Mouse (Mus musculus) kidney, embryonic 16.5 days (tissue): ENCODE results near the gene AI481877. TPM values are rescaled to one million over a fixed set of nuclear protein-coding genes. Genes with fewer than 3 reads are reported as not detected.

Source experiments
- ATAC-seq: fragments of 200-750 bp; cut with Nextera tagmentation; 2 replicates; pipeline ENCODE4 v1.8.0; 2017; ENCODE audit warnings: moderate TSS enrichment; ENCODE audit not compliant: low FRiP score, low TSS enrichment
- H3K27ac ChIP-seq: fragments of 300-500 bp; sonication (generic); 2 replicates; pipeline ENCODE4 v1.5.1; 2014; ENCODE audit warnings: low read length
- H3K27me3 ChIP-seq: fragments of 300-500 bp; sonication (generic); 2 replicates; pipeline ENCODE4 v1.6.1; 2014; ENCODE audit warnings: low read length, control low read depth, mixed read lengths; ENCODE audit not compliant: insufficient read depth
- H3K36me3 ChIP-seq: fragments of 300-500 bp; sonication (generic); 2 replicates; pipeline ENCODE4 v1.6.1; 2014; ENCODE audit warnings: low read length, control low read depth, mixed read lengths; ENCODE audit not compliant: insufficient read depth
- H3K4me1 ChIP-seq: fragments of 300-500 bp; sonication (generic); 2 replicates; pipeline ENCODE4 v1.6.1; 2014; ENCODE audit warnings: low read length, control low read depth, mixed read lengths; ENCODE audit not compliant: insufficient read depth
- H3K4me2 ChIP-seq: fragments of 300-500 bp; sonication (generic); replicated peaks from 2 replicates; pipeline ENCODE4 v1.6.1; 2014; ENCODE audit warnings: low read depth, low read length
- H3K4me3 ChIP-seq: fragments of 300-500 bp; sonication (generic); 2 replicates; pipeline ENCODE4 v1.5.1; 2014; ENCODE audit warnings: mild to moderate bottlenecking, low read length
- H3K9ac ChIP-seq: fragments of 300-500 bp; sonication (generic); replicated peaks from 2 replicates; pipeline ENCODE4 v1.6.1; 2014; ENCODE audit warnings: low read length
- H3K9me3 ChIP-seq: fragments of 300-500 bp; sonication (generic); 2 replicates; pipeline ENCODE4 v1.6.1; 2016; ENCODE audit warnings: low read length, control low read depth
- WGBS: fragments of 180-500 bp; shearing (Covaris S2); extraction: QIAGEN DNeasy Blood & Tissue Kit; methylation state at CpG from one replicate; pipeline ENCODE4 v1.1.7; 2014; 5-methylcytosine and 5-hydroxymethylcytosine counted together
- polyA plus RNA-seq: library from polyadenylated mRNA; unstranded; fragments of >200 nt; fragmentation: Nextera tagmentation; extraction: Ambion mirVana; gene quantifications from 2 replicates; pipeline ENCODE4 v1.2.1, GENCODE M21; 2015

The AI481877 gene
- polyA plus RNA-seq, 1 experiment from 2014 or later: not detected

DNA sequence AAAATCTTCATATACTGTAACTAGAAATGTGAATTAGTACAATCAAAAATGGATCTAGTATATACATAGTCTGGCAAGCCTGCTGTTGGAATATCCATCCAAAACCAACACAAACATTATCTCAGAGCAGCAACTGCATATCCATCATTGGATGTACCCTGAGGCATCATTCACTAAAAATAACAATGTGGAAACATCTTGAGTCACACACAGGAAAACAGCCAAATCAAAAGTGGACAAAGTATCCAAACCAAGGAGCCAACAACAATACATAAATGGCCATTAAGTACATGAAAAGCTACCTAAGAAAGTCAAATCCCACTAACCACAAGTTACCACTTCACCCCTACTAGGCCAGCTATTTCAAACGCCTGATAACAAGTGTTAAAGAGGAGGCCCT lies 49.4 kb downstream of the AI481877 start:
- 64% methylated on average over 1 of the region's 1 CpGs for WGBS
- no peaks in the 10 kb centered on the region for H3K9me3 ChIP-seq
- no peak overlapping the region for H3K4me3 ChIP-seq
- no peak overlapping the region for H3K27ac ChIP-seq
- no peak overlapping the region for H3K9ac ChIP-seq
- H3K27me3 ChIP-seq: no peaks in the 10 kb centered on the region
- no peaks in the 10 kb centered on the region for H3K36me3 ChIP-seq
- ATAC-seq: no peak
- no peaks in the 10 kb centered on the region for H3K4me1 ChIP-seq
- H3K4me2 ChIP-seq: no peak overlapping the region

DNA sequence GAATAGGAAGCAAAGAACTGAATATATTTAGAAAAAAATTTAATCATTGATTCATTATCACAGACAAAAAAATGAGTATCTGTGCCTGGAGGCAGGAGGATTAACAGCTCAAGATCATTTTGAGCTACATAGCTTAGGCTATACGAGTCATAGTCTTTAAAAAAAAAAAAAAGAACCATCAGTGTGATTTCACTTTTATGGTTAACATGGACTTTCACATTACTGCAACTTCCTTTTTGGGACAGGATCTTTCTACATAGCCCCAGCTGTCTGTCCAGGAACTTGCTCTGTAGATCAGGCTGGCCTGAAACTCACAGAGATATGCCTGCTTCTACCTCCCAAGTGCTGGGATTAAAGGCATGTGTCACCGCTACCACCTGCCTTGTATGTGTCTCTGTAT lies 55.4 kb downstream of the AI481877 start:
- no peak for ATAC-seq
- H3K36me3 ChIP-seq: no peaks in the 10 kb centered on the region
- H3K27ac ChIP-seq: no peak overlapping the region
- H3K9me3 ChIP-seq: no peaks in the 10 kb centered on the region
- no peaks in the 10 kb centered on the region for H3K4me1 ChIP-seq
- H3K4me3 ChIP-seq: no peak overlapping the region
- no peak overlapping the region for H3K4me2 ChIP-seq
- no peak overlapping the region for H3K9ac ChIP-seq
- 82% methylated on average over 2 of the region's 2 CpGs for WGBS
- no peaks in the 10 kb centered on the region for H3K27me3 ChIP-seq

DNA sequence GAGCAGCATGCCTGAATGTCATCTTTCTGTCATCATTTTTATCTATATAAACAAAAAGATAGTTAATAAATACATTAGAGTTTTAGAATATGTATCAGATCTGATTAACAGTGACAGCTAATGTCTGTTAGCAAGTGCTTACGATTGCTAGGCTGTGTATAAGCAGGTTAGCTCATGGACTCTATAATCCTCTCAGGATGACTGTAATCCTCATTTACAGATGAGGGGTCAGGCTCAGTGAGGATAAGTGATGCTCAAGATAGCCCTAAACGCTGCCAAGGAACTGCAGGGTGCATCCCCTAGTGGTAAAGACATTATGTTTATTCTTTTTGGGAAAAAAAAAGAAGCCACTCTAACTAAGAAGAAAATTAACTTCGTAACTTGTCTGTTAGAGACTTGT lies 69.5 kb downstream of the AI481877 start:
- H3K27me3 ChIP-seq: no peaks in the 10 kb centered on the region
- H3K4me2 ChIP-seq: no peak overlapping the region
- no peak overlapping the region for H3K27ac ChIP-seq
- ATAC-seq: no peak
- no peak overlapping the region for H3K4me3 ChIP-seq
- no peak overlapping the region for H3K9ac ChIP-seq
- 60% methylated on average over 3 of the region's 3 CpGs for WGBS
- no peaks in the 10 kb centered on the region for H3K36me3 ChIP-seq
- H3K4me1 ChIP-seq: no peaks in the 10 kb centered on the region
- H3K9me3 ChIP-seq: no peaks in the 10 kb centered on the region

DNA sequence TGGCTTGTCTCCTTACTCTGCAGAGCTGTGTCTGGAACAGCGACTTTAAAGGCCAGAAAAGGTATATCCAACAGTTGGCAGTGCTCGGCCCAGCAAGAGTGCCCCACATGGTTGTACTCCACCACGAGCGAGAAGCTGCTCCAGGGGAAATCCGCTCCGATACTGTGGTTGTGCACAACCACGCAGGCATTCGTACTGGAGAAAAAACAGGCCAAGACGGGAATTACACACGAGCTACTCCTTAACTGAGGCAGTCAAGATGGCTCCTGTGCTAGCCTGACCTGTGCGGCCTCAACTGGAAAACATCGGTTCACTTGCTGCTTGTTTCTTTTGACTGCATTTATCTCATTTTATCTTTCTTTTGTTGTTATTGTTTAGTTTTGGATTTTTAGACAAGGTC lies 76.3 kb downstream of the AI481877 start:
- ATAC-seq: no peak
- H3K36me3 ChIP-seq: no peaks in the 10 kb centered on the region
- WGBS: 72% methylated on average over 12 of the region's 12 CpGs
- no peak overlapping the region for H3K27ac ChIP-seq
- H3K9me3 ChIP-seq: no peaks in the 10 kb centered on the region
- no peak overlapping the region for H3K9ac ChIP-seq
- no peaks in the 10 kb centered on the region for H3K4me1 ChIP-seq
- H3K27me3 ChIP-seq: no peaks in the 10 kb centered on the region
- H3K4me3 ChIP-seq: no peak overlapping the region
- H3K4me2 ChIP-seq: no peak overlapping the region

DNA sequence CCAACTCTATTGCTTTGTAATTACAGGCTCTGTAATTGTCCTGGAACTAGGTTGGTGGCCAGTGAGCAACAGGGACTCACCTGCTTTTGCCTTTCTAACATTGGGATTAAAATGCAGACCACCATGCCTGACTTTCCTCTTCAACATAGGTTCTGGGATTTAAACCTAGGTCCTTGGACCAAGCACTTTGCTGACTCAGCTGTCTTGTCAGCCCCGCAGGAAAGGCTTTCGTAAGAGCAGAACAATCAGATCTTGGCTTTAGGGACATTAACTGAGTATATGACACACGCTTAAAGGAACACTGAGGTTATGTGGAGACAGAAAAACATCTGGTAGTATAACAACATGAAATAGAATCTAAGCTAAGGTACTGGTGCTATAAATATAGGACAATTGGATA lies 80.9 kb downstream of the AI481877 start:
- no peaks in the 10 kb centered on the region for H3K36me3 ChIP-seq
- H3K27ac ChIP-seq: no peak overlapping the region
- no peaks in the 10 kb centered on the region for H3K9me3 ChIP-seq
- H3K9ac ChIP-seq: no peak overlapping the region
- H3K4me3 ChIP-seq: no peak overlapping the region
- no peaks in the 10 kb centered on the region for H3K27me3 ChIP-seq
- no peaks in the 10 kb centered on the region for H3K4me1 ChIP-seq
- no peak for ATAC-seq
- no peak overlapping the region for H3K4me2 ChIP-seq
- WGBS: 79% methylated on average over 3 of the region's 3 CpGs

DNA sequence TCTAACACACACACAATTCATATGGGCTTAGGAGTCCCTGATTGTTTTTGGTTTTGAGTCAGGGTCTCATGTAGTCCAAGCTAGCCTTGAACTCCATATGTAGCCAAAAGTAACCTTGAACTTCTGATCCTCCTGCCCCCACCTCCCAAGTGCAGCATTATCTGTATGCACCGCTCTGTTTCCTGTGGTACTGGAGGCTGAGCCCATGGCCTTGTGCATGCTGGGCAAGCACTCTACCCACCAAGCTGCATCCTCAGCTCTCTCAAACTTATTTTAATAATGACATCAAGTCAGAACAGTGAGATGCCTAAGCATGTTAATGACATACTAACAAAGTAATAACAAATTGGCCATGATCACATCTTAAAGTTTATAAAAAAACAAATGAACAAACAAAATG lies 87.7 kb downstream of the AI481877 start:
- H3K4me1 ChIP-seq: no peaks in the 10 kb centered on the region
- no peak overlapping the region for H3K4me2 ChIP-seq
- no peak overlapping the region for H3K4me3 ChIP-seq
- H3K27ac ChIP-seq: no peak overlapping the region
- ATAC-seq: no peak
- H3K36me3 ChIP-seq: no peaks in the 10 kb centered on the region
- H3K27me3 ChIP-seq: no peaks in the 10 kb centered on the region
- WGBS: 97% methylated on average over 1 of the region's 1 CpGs
- no peaks in the 10 kb centered on the region for H3K9me3 ChIP-seq
- H3K9ac ChIP-seq: no peak overlapping the region

DNA sequence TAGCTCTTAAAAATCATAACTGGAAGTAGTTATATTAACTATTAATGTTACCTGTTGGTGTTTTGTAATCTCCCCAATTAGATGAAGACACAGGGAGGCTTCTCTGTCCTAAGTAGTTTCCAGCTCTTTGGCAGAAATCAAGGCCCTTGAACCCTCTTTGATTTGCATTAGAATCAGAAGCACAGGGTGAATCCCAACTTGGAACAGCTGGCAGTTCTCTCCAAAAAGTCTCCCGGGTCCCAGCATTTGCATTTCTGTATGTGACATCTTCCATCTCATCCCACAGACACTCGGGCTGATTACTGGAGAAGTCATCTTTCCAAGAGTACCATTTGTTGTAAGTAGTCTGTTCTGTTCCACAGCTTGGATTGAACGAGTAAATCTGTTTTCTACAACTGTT lies 91.6 kb downstream of the AI481877 start:
- Histone ChIP-seq H3K9me3 (no peaks in the 10 kb centered on the region), H3K36me3 (0 out of 2 replicates have a peak, but pooled peaks cover 4% of the 10 kb centered on the region), H3K27me3 (no peaks in the 10 kb centered on the region), H3K9ac (no peak overlapping the region), H3K4me3 (no peak overlapping the region), H3K4me1 (no peaks in the 10 kb centered on the region), H3K27ac (no peak overlapping the region), H3K4me2 (no peak overlapping the region)
- no peak for ATAC-seq
- WGBS: 40% methylated on average over 3 of the region's 3 CpGs

DNA sequence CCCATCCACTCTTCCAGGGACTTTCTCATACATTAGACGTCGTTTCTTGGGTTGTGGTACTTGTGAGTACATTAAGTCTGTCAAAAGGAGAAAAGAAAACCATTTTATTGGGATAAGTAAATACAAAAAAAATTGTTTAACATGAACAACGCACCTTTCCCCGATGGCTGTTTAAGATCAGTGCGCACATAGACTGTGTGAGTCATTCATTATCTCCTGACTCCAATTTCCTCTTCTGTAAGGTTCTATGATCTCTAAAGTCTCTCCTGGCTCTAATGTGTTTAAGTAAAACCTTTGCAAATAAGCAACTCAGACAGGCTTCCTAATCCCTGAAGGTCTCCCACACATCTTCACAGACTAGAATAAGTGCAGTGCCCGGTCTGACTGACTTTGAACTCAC lies 94.9 kb downstream of the AI481877 start:
- Histone ChIP-seq H3K9me3 (no peaks in the 10 kb centered on the region), H3K4me3 (no peak overlapping the region), H3K27ac (no peak overlapping the region), H3K9ac (no peak overlapping the region), H3K4me1 (no peaks in the 10 kb centered on the region), H3K4me2 (no peak overlapping the region), H3K36me3 (peaks cover 17% of the 10 kb centered on the region; the same call in 1 of the 2 replicates), H3K27me3 (no peaks in the 10 kb centered on the region)
- no peak for ATAC-seq
- 87% methylated on average over 6 of the region's 6 CpGs for WGBS

DNA sequence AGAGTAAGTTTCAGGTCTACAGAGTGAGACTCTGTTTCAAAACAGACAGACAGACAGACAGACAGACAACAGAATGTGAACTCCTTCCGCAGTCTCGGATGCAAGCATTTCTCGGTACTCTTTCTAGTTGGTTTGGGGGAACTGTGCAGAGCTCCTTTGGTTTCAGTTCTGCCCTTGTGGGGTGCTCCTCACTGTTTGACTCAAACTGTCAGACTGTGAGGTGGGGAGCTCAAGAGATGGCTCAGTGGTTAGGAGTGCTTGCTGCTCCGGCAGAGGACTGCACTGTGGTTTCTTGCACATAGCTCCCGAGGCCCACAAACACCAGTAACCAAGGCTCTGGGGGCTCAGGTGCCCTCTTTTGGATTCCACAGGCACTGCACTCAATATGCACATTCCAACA lies 95.7 kb downstream of the AI481877 start:
- Histone ChIP-seq H3K27me3 (no peaks in the 10 kb centered on the region), H3K4me3 (no peak overlapping the region), H3K36me3 (peaks cover 20% of the 10 kb centered on the region; the same call in 1 of the 2 replicates), H3K9ac (no peak overlapping the region), H3K4me2 (no peak overlapping the region), H3K27ac (no peak overlapping the region), H3K9me3 (no peaks in the 10 kb centered on the region), H3K4me1 (no peaks in the 10 kb centered on the region)
- WGBS: 95% methylated on average over 5 of the region's 5 CpGs
- ATAC-seq: no peak

DNA sequence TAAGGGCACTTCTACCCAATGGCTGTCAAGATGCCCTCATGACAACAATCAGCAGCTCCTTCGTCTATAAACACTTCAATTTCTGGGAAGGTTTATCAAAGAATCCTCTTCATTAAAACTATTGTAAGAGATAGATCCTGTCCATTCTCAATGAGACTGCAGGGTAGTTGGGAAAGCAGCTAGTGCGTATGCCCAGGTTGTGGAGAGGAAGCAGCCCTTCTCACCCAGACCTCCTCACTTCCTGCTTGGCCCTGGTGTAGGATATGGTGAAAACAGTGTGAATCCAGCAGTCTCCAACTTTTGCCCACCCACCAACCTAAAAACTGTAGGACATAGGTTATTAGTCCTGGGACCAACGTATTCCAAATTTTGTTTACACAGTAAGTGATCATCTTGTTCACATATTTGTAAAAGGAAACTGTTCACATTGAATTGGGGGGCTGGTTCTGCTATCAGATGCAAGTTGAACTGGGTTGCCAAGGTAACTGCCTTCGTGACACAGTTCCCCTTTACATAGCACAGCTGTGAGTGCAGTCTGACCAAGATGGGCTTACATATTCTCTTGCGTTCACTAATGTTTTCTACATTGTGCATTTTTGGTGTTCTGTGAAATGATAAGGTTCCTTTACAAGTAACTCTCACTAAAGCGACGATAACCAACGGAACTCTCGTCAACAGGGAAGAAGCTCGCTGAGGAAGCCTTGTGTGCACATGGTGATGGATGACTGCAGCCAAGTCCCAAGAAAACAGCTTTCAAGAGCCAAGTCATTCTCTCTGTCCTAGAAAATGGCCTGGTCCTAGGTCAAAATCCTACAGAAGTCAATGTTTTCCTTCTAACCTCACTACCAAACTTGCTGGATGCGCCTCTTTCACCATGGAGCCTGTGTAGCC lies 98.1 kb downstream of the AI481877 start:
- Histone ChIP-seq H3K27ac (no peak overlapping the region), H3K36me3 (peaks cover 20% of the 10 kb centered on the region; the same call in 1 of the 2 replicates), H3K27me3 (no peaks in the 10 kb centered on the region), H3K4me2 (no peak overlapping the region), H3K4me3 (no peak overlapping the region), H3K9ac (no peak overlapping the region), H3K9me3 (no peaks in the 10 kb centered on the region), H3K4me1 (0 out of 2 replicates have a peak, but pooled peaks cover 4% of the 10 kb centered on the region)
- WGBS: 89% methylated on average over 11 of the region's 11 CpGs
- no peak for ATAC-seq
